Mouse (Mus musculus) induced T-regulatory cell, adult 2 months (primary cell): ENCODE measurements at regions not wholly inside any gene's neighbourhood (a gene's known extent, or its start where the extent isn't known, plus 50 kb on each side); places are given as distances from the start of the nearest gene placed in this dataset.
"Not testable (repeated sequence)": the region's sequence is repeated elsewhere in the genome, so short reads cannot be mapped to it uniquely, and the experiment has no call there.

ENCODE experiments used
- DNase-seq: peaks from one replicate; pipeline ENCODE4 v3.0.0-alpha.2; 2012; ENCODE audit warnings: low read depth

GRCm38 (mm10) chr5:3247333-3247732, 94.0 kb upstream of the Cdk6 start:
- DNase-seq = no peak

- DNase-seq = no peak
These were observed 91.0 kb upstream of the Cdk6 start for GRCm38 (mm10) chr5:3250273-3250672.

- no peak for DNase-seq
These were observed 81.0 kb upstream of the Cdk6 start for GRCm38 (mm10) chr5:3260289-3260688.

- not testable (repeated sequence) for DNase-seq
These were observed 76.1 kb upstream of the Cdk6 start for GRCm38 (mm10) chr5:3264988-3265738.

GRCm38 (mm10) chr5:3267021-3267420, 74.3 kb upstream of the Cdk6 start:
- no peak for DNase-seq

GRCm38 (mm10) chr5:3269760-3270159, 71.5 kb upstream of the Cdk6 start:
- no peak for DNase-seq

GRCm38 (mm10) chr5:3273140-3273539, 68.1 kb upstream of the Cdk6 start:
- not testable (repeated sequence) for DNase-seq

- not testable (repeated sequence) for DNase-seq
These were observed 64.0 kb upstream of the Cdk6 start for GRCm38 (mm10) chr5:3277241-3277640.

GRCm38 (mm10) chr5:3278956-3279355, 62.3 kb upstream of the Cdk6 start:
- DNase-seq = not testable (repeated sequence)

- not testable (repeated sequence) for DNase-seq
These were observed 59.3 kb upstream of the Cdk6 start for GRCm38 (mm10) chr5:3281911-3282506.

GRCm38 (mm10) chr5:3283083-3283482, 58.2 kb upstream of the Cdk6 start:
- DNase-seq = peak; percentile 17

GRCm38 (mm10) chr5:3284335-3284734, 57.0 kb upstream of the Cdk6 start:
- not testable (repeated sequence) for DNase-seq

- not testable (repeated sequence) for DNase-seq
These were observed 51.3 kb upstream of the Cdk6 start for GRCm38 (mm10) chr5:3289991-3290417.
